Mouse (Mus musculus) MEL (cell line): ENCODE measurements around the gene Hexim1. TPM values are rescaled to one million over a fixed set of nuclear protein-coding genes. Genes with fewer than 3 reads are reported as not detected.

Experiments used
- DNase-seq: peaks from one replicate; pipeline ENCODE4 v3.0.0; 2011; ENCODE audit warnings: low read depth, low spot score
- H3K27ac ChIP-seq: 2 replicates; pipeline ENCODE4 v1.5.1; 2012; ENCODE audit warnings: low read depth, mild to moderate bottlenecking, control low read depth, low read length, moderate library complexity; ENCODE audit not compliant: control insufficient read depth
- H3K27me3 ChIP-seq, 2 experiments: fragments of 150-350 bp in 1 of 2; sonication (generic) in 1 of 2; 2 replicates each; pipeline ENCODE4 v1.6.1; 2012; ENCODE audit warnings: low read length in 2 of 2, mild to moderate bottlenecking in 2 of 2, improper control_type of control experiment in 1 of 2, moderate library complexity in 1 of 2; ENCODE audit not compliant: insufficient read depth in 2 of 2, control insufficient read depth in 1 of 2
- H3K36me3 ChIP-seq, 2 experiments: 2 replicates each; pipeline ENCODE4 v1.6.1; 2012 to 2014; ENCODE audit warnings: low read length in 2 of 2, improper control_type of control experiment in 1 of 2, inconsistent platforms in 1 of 2, mild to moderate bottlenecking in 1 of 2; ENCODE audit not compliant: insufficient read depth in 2 of 2, control insufficient read depth in 1 of 2
- H3K4me1 ChIP-seq, 2 experiments: fragments of 150-350 bp in 1 of 2; sonication (generic) in 1 of 2; 2 replicates each; pipeline ENCODE4 v1.6.1; 2012; ENCODE audit warnings: low read length in 2 of 2, improper control_type of control experiment in 1 of 2, mild to moderate bottlenecking in 1 of 2; ENCODE audit not compliant: insufficient read depth in 2 of 2, control insufficient read depth in 1 of 2
- H3K4me3 ChIP-seq, 2 experiments: fragments of 150-350 bp in 1 of 2; sonication (generic) in 1 of 2; 2 replicates each; pipeline ENCODE4 v1.5.1; 2012; ENCODE audit warnings: low read depth in 2 of 2, low read length in 2 of 2, mild to moderate bottlenecking in 2 of 2, moderate library complexity in 2 of 2, control low read depth in 1 of 2, improper control_type of control experiment in 1 of 2; ENCODE audit not compliant: control insufficient read depth in 1 of 2, insufficient read depth in 1 of 2
- H3K79me2 ChIP-seq: 2 replicates; pipeline ENCODE4 v1.6.1; 2012; ENCODE audit warnings: mild to moderate bottlenecking, low read length, moderate library complexity; ENCODE audit not compliant: control insufficient read depth, poor library complexity, insufficient read depth
- H3K9ac ChIP-seq: 2 replicates; pipeline ENCODE4 v1.6.1; 2012; ENCODE audit warnings: low read depth, mild to moderate bottlenecking, control low read depth, low read length, moderate library complexity; ENCODE audit not compliant: control insufficient read depth, poor library complexity, severe bottlenecking
- H3K9me3 ChIP-seq: fragments of 150-350 bp; sonication (generic); replicated peaks from 2 replicates; pipeline ENCODE4 v1.6.1; 2012; ENCODE audit warnings: mild to moderate bottlenecking, low read length, improper control_type of control experiment, moderate library complexity; ENCODE audit not compliant: insufficient read depth
- BHLHE40 ChIP-seq: IDR thresholded peaks from 2 replicates; pipeline ENCODE4 v1.6.1; 2012; ENCODE audit warnings: low read depth, mild to moderate bottlenecking, inconsistent platforms, low read length, improper control_type of control experiment, borderline replicate concordance
- CHD1 ChIP-seq: IDR thresholded peaks from 2 replicates; pipeline ENCODE4 v1.6.1; 2012; ENCODE audit warnings: low read depth, mild to moderate bottlenecking, inconsistent platforms, low read length, improper control_type of control experiment
- CHD2 ChIP-seq: IDR thresholded peaks from 2 replicates; pipeline ENCODE4 v1.6.1; 2011; ENCODE audit warnings: low read length, improper control_type of control experiment
- CTCF ChIP-seq, 3 experiments: IDR thresholded peaks in 2 of 3; conservative IDR thresholded peaks in 1 of 3; 2 replicates each; pipeline ENCODE4 v1.5.1; 2011 to 2012; ENCODE audit warnings: low read length in 3 of 3, low read depth in 2 of 3, mild to moderate bottlenecking in 2 of 3, improper control_type of control experiment in 1 of 3, inconsistent platforms in 1 of 3, mixed read lengths in 1 of 3, moderate library complexity in 1 of 3; ENCODE audit not compliant: control insufficient read depth in 1 of 3, insufficient read depth in 1 of 3, poor library complexity in 1 of 3, severe bottlenecking in 1 of 3
- E2F4 ChIP-seq: IDR thresholded peaks from 2 replicates; pipeline ENCODE4 v1.6.1; 2011; ENCODE audit warnings: low read depth, low read length, improper control_type of control experiment, borderline replicate concordance
- ETS1 ChIP-seq: IDR thresholded peaks from 2 replicates; pipeline ENCODE4 v1.6.1; 2012; ENCODE audit warnings: low read depth, mild to moderate bottlenecking, inconsistent platforms, low read length, improper control_type of control experiment, moderate library complexity
- GABPA ChIP-seq: IDR thresholded peaks from 2 replicates; pipeline ENCODE4 v1.6.1; 2012; ENCODE audit warnings: low read depth, mild to moderate bottlenecking, inconsistent platforms, low read length, improper control_type of control experiment, moderate library complexity
- GATA1 ChIP-seq: IDR thresholded peaks from 2 replicates; pipeline ENCODE4 v1.6.1; 2011; ENCODE audit warnings: low read depth, low read length, improper control_type of control experiment
- HCFC1 ChIP-seq: IDR thresholded peaks from 2 replicates; pipeline ENCODE4 v1.6.1; 2012; ENCODE audit warnings: low read depth, mild to moderate bottlenecking, inconsistent platforms, low read length, improper control_type of control experiment, moderate library complexity
- JUND ChIP-seq: IDR thresholded peaks from 2 replicates; pipeline ENCODE4 v1.6.1; 2011; ENCODE audit warnings: low read depth, mild to moderate bottlenecking, improper control_type of control experiment, low read length
- KAT2A ChIP-seq: conservative IDR thresholded peaks from 2 replicates; pipeline ENCODE4 v1.6.1; 2012; ENCODE audit warnings: low read depth, low read length, improper control_type of control experiment, inconsistent platforms
- MAFK ChIP-seq: IDR thresholded peaks from 2 replicates; pipeline ENCODE4 v1.6.1; 2011; ENCODE audit warnings: low read depth, mild to moderate bottlenecking, low read length, improper control_type of control experiment, borderline replicate concordance
- MAX ChIP-seq: IDR thresholded peaks from 2 replicates; pipeline ENCODE4 v1.6.1; 2011; ENCODE audit warnings: low read length, improper control_type of control experiment
- MAZ ChIP-seq: IDR thresholded peaks from 2 replicates; pipeline ENCODE4 v1.6.1; 2012; ENCODE audit warnings: low read depth, mild to moderate bottlenecking, inconsistent platforms, low read length, improper control_type of control experiment
- MEF2A ChIP-seq: IDR thresholded peaks from 2 replicates; pipeline ENCODE4 v1.6.1; 2014; ENCODE audit warnings: low read depth, mild to moderate bottlenecking, inconsistent platforms, low read length, improper control_type of control experiment; ENCODE audit not compliant: poor library complexity, insufficient replicate concordance, severe bottlenecking; ENCODE audit errors: extremely low read depth
- MXI1 ChIP-seq: IDR thresholded peaks from 2 replicates; pipeline ENCODE4 v1.6.1; 2011; ENCODE audit warnings: mild to moderate bottlenecking, low read depth, low read length, improper control_type of control experiment
- MYB ChIP-seq: IDR thresholded peaks from 2 replicates; pipeline ENCODE4 v1.6.1; 2011; ENCODE audit warnings: mild to moderate bottlenecking, low read depth, low read length, improper control_type of control experiment
- MYC ChIP-seq: IDR thresholded peaks from 2 replicates; pipeline ENCODE4 v1.6.1; 2011; ENCODE audit warnings: low read depth, mild to moderate bottlenecking, low read length, improper control_type of control experiment, moderate library complexity
- NELFE ChIP-seq: IDR thresholded peaks from 2 replicates; pipeline ENCODE4 v1.6.1; 2011; ENCODE audit warnings: low read depth, low read length, improper control_type of control experiment
- POLR2A ChIP-seq, 2 experiments: IDR thresholded peaks; 2 replicates each; pipeline ENCODE4 v1.6.1; 2011 to 2012; ENCODE audit warnings: low read length in 2 of 2, mild to moderate bottlenecking in 2 of 2, control low read depth in 1 of 2, improper control_type of control experiment in 1 of 2, low read depth in 1 of 2, moderate library complexity in 1 of 2; ENCODE audit not compliant: control insufficient read depth in 1 of 2, insufficient read depth in 1 of 2, poor library complexity in 1 of 2
- POLR2AphosphoS2 ChIP-seq: IDR thresholded peaks from 2 replicates; pipeline ENCODE4 v1.6.1; 2011; ENCODE audit warnings: low read length, improper control_type of control experiment
- POLR2AphosphoS5 ChIP-seq: IDR thresholded peaks from 2 replicates; pipeline ENCODE4 v1.6.1; 2012; ENCODE audit warnings: low read depth, borderline replicate concordance, mild to moderate bottlenecking, inconsistent platforms, low read length, moderate library complexity, mixed read lengths
- RAD21 ChIP-seq: IDR thresholded peaks from 2 replicates; pipeline ENCODE4 v1.6.1; 2011; ENCODE audit warnings: mild to moderate bottlenecking, low read depth, low read length, improper control_type of control experiment
- RCOR1 ChIP-seq: IDR thresholded peaks from 2 replicates; pipeline ENCODE4 v1.6.1; 2012; ENCODE audit warnings: low read depth, mild to moderate bottlenecking, inconsistent platforms, low read length, improper control_type of control experiment
- SIN3A ChIP-seq: IDR thresholded peaks from 2 replicates; pipeline ENCODE4 v1.6.1; 2012; ENCODE audit warnings: low read length, improper control_type of control experiment, inconsistent platforms
- SMC3 ChIP-seq: IDR thresholded peaks from 2 replicates; pipeline ENCODE4 v1.6.1; 2011; ENCODE audit warnings: low read depth, low read length, improper control_type of control experiment
- TAL1 ChIP-seq: IDR thresholded peaks from 2 replicates; pipeline ENCODE4 v1.6.1; 2012; ENCODE audit warnings: mild to moderate bottlenecking, inconsistent platforms, low read length, moderate library complexity, mixed read lengths
- TBP ChIP-seq: IDR thresholded peaks from 2 replicates; pipeline ENCODE4 v1.8.0; 2011; ENCODE audit warnings: low read depth, low read length, improper control_type of control experiment
- TCF12 ChIP-seq: IDR thresholded peaks from 2 replicates; pipeline ENCODE4 v1.6.1; 2014; ENCODE audit warnings: low read depth, mild to moderate bottlenecking, inconsistent platforms, low read length, improper control_type of control experiment, moderate library complexity
- UBTF ChIP-seq: IDR thresholded peaks from 2 replicates; pipeline ENCODE4 v1.6.1; 2012; ENCODE audit warnings: low read depth, mild to moderate bottlenecking, inconsistent platforms, low read length, improper control_type of control experiment, moderate library complexity, borderline replicate concordance; ENCODE audit not compliant: insufficient read depth
- USF1 ChIP-seq: IDR thresholded peaks from 2 replicates; pipeline ENCODE4 v1.6.1; 2014; ENCODE audit warnings: low read depth, mild to moderate bottlenecking, inconsistent platforms, low read length, improper control_type of control experiment, moderate library complexity
- ZC3H11A ChIP-seq: IDR thresholded peaks from 2 replicates; pipeline ENCODE4 v1.6.1; 2012; ENCODE audit warnings: low read depth, mild to moderate bottlenecking, inconsistent platforms, low read length, improper control_type of control experiment
- ZKSCAN1 ChIP-seq: IDR thresholded peaks from 2 replicates; pipeline ENCODE4 v1.6.1; 2012; ENCODE audit warnings: low read depth, mild to moderate bottlenecking, inconsistent platforms, low read length, improper control_type of control experiment, moderate library complexity
- ZMIZ1 ChIP-seq: IDR thresholded peaks from 2 replicates; pipeline ENCODE4 v1.6.1; 2012; ENCODE audit warnings: low read depth, mild to moderate bottlenecking, inconsistent platforms, low read length, improper control_type of control experiment, moderate library complexity
- ZNF384 ChIP-seq: IDR thresholded peaks from 2 replicates; pipeline ENCODE4 v1.6.1; 2012; ENCODE audit warnings: low read depth, mild to moderate bottlenecking, inconsistent platforms, low read length, improper control_type of control experiment
- polyA plus RNA-seq, 2 experiments: library from polyadenylated mRNA; stranded (reverse) in 1 of 2; unstranded in 1 of 2; fragments of >175 nt in 1 of 2; fragments of >200 nt in 1 of 2; gene quantifications; 2 replicates each; pipeline versions ENCODE4 v1.2.1 to v1.2.4; 2012; ENCODE audit warnings: low replicate concordance in 2 of 2, low read depth in 1 of 2; ENCODE audit not compliant: insufficient read length in 2 of 2, insufficient read depth in 1 of 2, missing spikeins in 1 of 2
- total RNA-seq: library from RNA; depleted of rRNA; stranded (reverse); fragments of 300-350 nt; gene quantifications from 2 replicates; pipeline ENCODE4 v1.2.3, GENCODE M21; 2012

The Hexim1 gene
- total and polyA plus RNA-seq, 3 experiments = 17.3 to 25.4 TPM; not detected in 1

DNA sequence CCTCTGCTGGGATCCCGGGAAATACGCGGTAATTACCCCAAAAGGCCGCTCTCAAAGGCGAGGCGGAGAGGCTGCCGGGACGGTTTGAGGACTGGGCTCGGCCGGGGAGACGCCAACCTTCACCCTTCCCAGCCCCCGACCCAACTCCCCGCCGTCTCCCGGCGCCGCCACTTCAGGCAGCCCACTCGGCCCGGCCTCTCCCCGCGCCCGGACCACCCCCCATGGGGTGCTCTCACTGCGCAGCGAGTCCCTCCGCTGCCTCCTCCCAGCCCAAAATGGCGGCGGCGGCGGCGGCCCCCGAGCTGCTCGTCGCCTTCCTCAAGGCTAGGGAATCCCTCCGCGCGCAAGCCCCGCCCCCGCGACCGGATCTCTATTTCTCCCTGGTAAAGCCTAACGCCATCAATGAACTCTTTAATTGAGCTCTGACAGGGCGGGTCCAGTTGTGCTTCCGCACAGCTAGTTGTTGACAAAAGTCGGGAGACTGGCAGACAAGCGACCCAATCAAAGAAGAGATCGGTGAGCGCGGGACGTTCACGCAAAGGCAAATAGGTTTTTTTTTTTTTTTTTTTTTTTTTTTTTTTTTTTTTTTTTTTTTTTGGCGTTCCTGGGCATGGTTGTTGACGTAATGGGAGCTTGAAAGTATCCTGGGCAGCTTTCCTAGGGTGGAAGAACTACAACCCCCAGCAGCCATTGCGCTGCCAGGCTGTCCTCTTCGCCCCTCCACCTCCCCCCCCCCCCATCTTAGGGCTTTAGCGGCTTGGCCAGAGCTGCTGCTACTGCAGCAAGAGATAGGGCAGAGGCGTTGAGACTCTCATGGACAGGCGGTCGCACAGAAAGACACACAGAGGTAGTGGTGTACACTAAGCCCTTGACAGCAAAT, 16.8 kb downstream of the Hexim1 start:
- H3K36me3 ChIP-seq = peaks cover 0 to 43% of the 10 kb centered on the region in 2 experiments; a peak in 2 of 4 replicates
- H3K9ac ChIP-seq = peak overlapping the region; percentile 98
- peak; percentile 100 for DNase-seq
- peaks cover 20% of the 10 kb centered on the region for H3K79me2 ChIP-seq
- peaks cover 22 to 30% of the 10 kb centered on the region in 2 experiments for H3K4me1 ChIP-seq
- no peaks in the 10 kb centered on the region for H3K27me3 ChIP-seq
- peak overlapping the region; percentile 81 for H3K27ac ChIP-seq
- peak overlapping the region; percentile 95 to 97 for H3K4me3 ChIP-seq
- no peaks in the 10 kb centered on the region for H3K9me3 ChIP-seq
- TF ChIP-seq SIN3A (peak; percentile 98), KAT2A (peak; percentile 87), TCF12 (peak; percentile 77), RCOR1 (no peak), UBTF (no peak), JUND (no peak), E2F4 (peak; percentile 95), TAL1 (peak; percentile 9; the same call in 1 of the 2 replicates), MYB (0 out of 2 replicates have a peak, but pooled peaks have one; percentile 4), ZNF384 (peak; percentile 99), NELFE (peak; percentile 91), CHD1 (no peak), GABPA (no peak), POLR2A (IDR thresholded peaks at IDR 0.05; ENCODE audit: control insufficient read depth in 1 of 2, insufficient read depth in 1 of 2, low read depth in 1 of 2, low read length in 2 of 2, poor library complexity in 1 of 2) (peak; percentile 85 to 89), SMC3 (no peak), ETS1 (peak; percentile 93), POLR2AphosphoS2 (peak; percentile 80), ZC3H11A (no peak), BHLHE40 (no peak), ZKSCAN1 (peak; percentile 59; the same call in 1 of the 2 replicates), MAX (peak; percentile 71), MXI1 (peak; percentile 87), GATA1 (peak; percentile 2; the same call in 1 of the 2 replicates), HCFC1 (peak; percentile 91), MEF2A (peak; percentile 54; the same call in 1 of the 2 replicates), TBP (peak; percentile 75), USF1 (no peak), ZMIZ1 (peak; percentile 98), MAFK (no peak), MYC (no peak), CTCF (IDR thresholded peaks at IDR 0.05 in 2 of 3, conservative IDR thresholded peaks at IDR 0.05 in 1 of 3; ENCODE audit: control insufficient read depth in 1 of 3, insufficient read depth in 1 of 3, low read depth in 2 of 3, low read length in 3 of 3, poor library complexity in 1 of 3, severe bottlenecking in 1 of 3) (no peak; a peak in 1 of 6 replicates), RAD21 (no peak), MAZ (peak; percentile 79), POLR2AphosphoS5 (peak; percentile 71; the same call in 1 of the 2 replicates), CHD2 (peak; percentile 71)
